In genomic region chr8:37465651-37466050, GRCm38 (mm10) we compare ENCODE assay signal across 24 mouse cellular contexts.
DNase-seq lines count a peak whose midpoint lies in the region; ATAC-seq lines count a peak whose summit lies in the region.
"Had no signal": no experiment of that assay in that cellular context is flagged by ENCODE, and none has a peak within 500 bp of the region (broad histone marks: within the 10 kb centered on the region; RNA-seq: fewer than 3 reads in every experiment).

No protein-coding gene starts in this region.

- no peaks in the 10 kb centered on the region for H3K4me1 ChIP-seq in heart, embryonic 11.5 days (ENCODE audit: control insufficient read depth, insufficient read depth, low read length)

- DNase-seq in ES-CJ7 (ENCODE audit: low read depth, low spot score) (peak; percentile 67), R1 (ENCODE audit: low read depth, low spot score) (peak; percentile 52), ZHBTc4 (ENCODE audit: low read depth, low spot score) (peak; percentile 30)
- DNase-seq in lung, adult 18-20 months: no peak
- no peak for DNase-seq in left cerebral cortex, adult 9 months (ENCODE audit: low spot score in 2 of 2)
- DNase-seq: adrenal gland, adult 2 months; adrenal gland, adult 8-10 months; adrenal gland, postnatal 10 days; adrenal gland, postnatal 14 days; adrenal gland, postnatal 25 days; adrenal gland, postnatal 36 days; B cell, adult 2 months; cerebellum, adult 11 months; cerebellum, adult 11-12 months; cerebellum, adult 18-20 months; cerebellum, adult 2 months; cerebellum, adult 8-10 months; cerebellum, adult 9-10 months had no signal

- no peak overlapping the region for H3K4me2 ChIP-seq in heart, embryonic 11.5 days

- no peak overlapping the region for H3K9ac ChIP-seq in heart, embryonic 11.5 days (ENCODE audit: low read depth, low read length)

- H3K27me3 ChIP-seq in heart, embryonic 11.5 days (ENCODE audit: control insufficient read depth, insufficient read depth, low read length): no peaks in the 10 kb centered on the region
- H3K27me3 ChIP-seq: CH12.LX, Patski had no signal

- no peaks in the 10 kb centered on the region for H3K36me3 ChIP-seq in heart, embryonic 11.5 days (ENCODE audit: control insufficient read depth, insufficient read depth, low read length)
- H3K36me3 ChIP-seq: G1E had no signal

- H3K9me3 ChIP-seq in heart, embryonic 11.5 days (replicated peaks; ENCODE audit: control insufficient read depth, low read length): no peaks in the 10 kb centered on the region
- H3K9me3 ChIP-seq: G1E had no signal

- no peak overlapping the region for H3K4me3 ChIP-seq in heart, embryonic 11.5 days (ENCODE audit: low read depth, low read length)

- H3K27ac ChIP-seq in heart, embryonic 11.5 days (ENCODE audit: low read depth, low read length): no peak overlapping the region

- no peak for ATAC-seq in heart, embryonic 11.5 days (replicated peaks; ENCODE audit: insufficient number of reproducible peaks, low FRiP score, low TSS enrichment)
- ATAC-seq: activated CD4-positive, CD25-positive, alpha-beta regulatory T cell, adult 4 months; CD4-positive, CD25-positive, alpha-beta regulatory T cell, adult 4 months; Patski had no signal

Comparison
In these comparisons a context has a peak if more than half of its experiments do, and no peak if none do; other contexts are left out.
1. DNase-seq: peak in ES-CJ7 (single experiment), R1 (single experiment) and ZHBTc4 (single experiment); none in lung, adult 18-20 months (0 of 2) and left cerebral cortex, adult 9 months (0 of 2).